Mouse (Mus musculus): ENCODE measurements at regions not wholly inside any gene's neighbourhood (a gene's known extent, or its start where the extent isn't known, plus 50 kb on each side); places are given as distances from the start of the nearest gene placed in this dataset.

DNA sequence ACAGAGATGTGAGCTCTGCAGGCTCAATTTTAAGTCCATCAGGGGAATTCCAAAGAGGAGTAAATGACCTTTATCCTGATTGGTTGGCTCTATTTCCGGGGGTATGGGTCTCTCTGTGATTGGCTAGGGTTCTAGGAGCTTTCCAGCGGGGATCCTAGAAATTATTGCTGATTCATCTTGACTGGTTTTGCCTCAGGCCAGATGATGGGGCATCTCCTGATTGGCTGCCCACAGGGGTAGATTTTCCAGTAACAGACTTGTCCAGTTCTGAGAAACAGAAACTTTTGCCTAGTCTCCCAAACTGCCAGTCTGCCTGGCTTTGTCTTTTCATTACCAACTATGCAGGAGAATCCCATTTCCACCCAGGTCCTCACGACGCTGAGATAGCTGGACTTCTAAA, 301.3 kb downstream of the Ins1 start:
- no peak for DNase-seq (ENCODE audit: low read depth, low spot score)

DNA sequence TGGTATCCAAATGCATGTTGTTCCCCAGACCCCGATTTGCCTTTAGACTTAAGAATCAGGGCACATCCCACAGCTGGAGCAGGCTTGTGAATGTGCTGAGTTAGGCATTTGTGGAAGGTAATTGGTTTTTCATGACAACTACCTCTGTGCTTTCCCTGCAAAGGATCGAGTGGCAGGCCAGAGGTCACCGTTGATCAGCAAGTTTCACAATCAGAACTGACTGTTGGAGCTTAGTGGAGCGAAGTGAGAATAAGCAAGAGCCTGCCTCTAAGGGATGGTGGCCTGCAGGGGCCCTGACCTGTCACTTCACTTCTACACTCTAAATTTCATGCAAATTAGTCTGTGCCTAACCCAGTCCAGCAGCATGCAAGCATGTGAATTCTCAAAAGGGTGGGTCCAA, 270.7 kb downstream of the Ins1 start:
- DNase-seq (ENCODE audit: low read depth, low spot score), result peak; percentile 8

DNA sequence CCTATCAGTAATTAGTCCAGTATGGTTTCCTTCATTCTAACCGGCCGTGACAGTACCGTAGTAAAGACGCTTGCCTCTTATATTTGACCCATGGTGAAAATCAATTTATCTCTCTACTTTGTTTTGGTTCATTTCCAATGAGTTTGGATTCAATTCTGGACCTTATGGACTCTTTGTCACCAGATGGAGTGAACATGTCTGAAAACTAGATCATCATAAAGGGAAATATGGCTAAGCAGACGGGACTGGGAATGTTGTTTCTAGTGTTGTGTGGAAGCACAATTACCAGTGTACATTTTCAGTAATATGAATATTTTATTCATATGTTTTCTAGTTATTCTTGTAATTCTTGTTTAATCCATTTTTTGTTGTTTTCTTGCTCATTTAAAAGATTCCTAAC, 261.4 kb downstream of the Ins1 start:
- no peak for DNase-seq (ENCODE audit: low read depth, low spot score)

DNA sequence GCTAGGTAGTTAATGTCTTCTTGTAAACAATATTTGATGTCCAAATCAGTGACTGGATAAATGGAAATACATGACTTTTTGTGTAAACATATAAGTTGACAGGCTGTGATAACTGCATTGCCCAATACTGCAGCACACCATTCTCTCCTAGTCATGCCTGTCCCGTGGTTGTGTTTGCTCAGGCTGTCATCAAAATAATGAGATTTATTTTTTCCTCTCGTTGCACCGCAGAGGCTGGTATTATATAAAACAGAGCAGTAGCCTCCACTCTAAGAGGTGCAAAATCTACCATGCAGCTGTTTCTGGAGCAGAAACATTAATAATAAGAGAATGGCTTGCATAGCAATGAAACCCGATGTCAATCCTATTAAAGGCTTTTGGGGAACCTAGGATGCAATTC, 239.2 kb downstream of the Ins1 start:
- DNase-seq (ENCODE audit: low read depth, low spot score), result no peak

All from embryo, embryonic 11.5 days (tissue).